In the genomic region with DNA sequence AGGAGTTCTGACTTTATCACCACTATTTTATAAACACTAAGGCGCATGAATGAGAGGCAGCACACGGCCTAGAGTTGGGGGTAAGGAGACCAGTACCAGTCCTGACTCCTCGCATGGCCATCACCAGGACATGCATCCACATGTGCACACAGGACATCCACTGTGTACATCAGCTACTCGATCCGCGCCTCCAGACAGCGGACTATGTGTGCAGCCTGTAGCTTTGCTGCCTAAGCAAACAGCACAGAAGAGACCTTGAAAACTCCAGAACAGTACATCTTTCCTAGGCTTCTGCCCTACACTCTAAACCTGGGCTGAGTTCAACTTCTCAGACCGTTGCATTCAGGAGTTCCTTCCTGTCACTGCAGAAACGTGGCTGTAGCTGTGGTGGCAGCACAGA, we compare ENCODE assay signal across 25 mouse cellular contexts.
DNase-seq lines count a peak whose midpoint lies in the region; ATAC-seq and TF ChIP-seq lines count a peak whose summit lies in the region.
"Had no signal": no experiment of that assay in that cellular context is flagged by ENCODE, and none has a peak within 500 bp of the region (broad histone marks: within the 10 kb centered on the region; RNA-seq: fewer than 3 reads in every experiment).

No protein-coding gene starts in this region.

- no peaks in the 10 kb centered on the region for H3K36me3 ChIP-seq in hindbrain, embryonic 11.5 days (ENCODE audit: control insufficient read depth, insufficient read depth, low read length)
- no peaks in the 10 kb centered on the region for H3K36me3 ChIP-seq in hindbrain, embryonic 16.5 days (ENCODE audit: control insufficient read depth, insufficient read depth, low read length)
- H3K36me3 ChIP-seq: embryonic facial prominence, embryonic 15.5 days; forebrain, embryonic 10.5 days; G1E; heart, embryonic 13.5 days; intestine, embryonic 15.5 days had no signal

- no peak for TF ChIP-seq CTCF in lung, adult 2 months (IDR thresholded peaks at IDR 0.05; ENCODE audit: insufficient read depth, low read length)

- intact Hi-C loops in gastrocnemius, postnatal 36 days (cut with DNase I) = no loop called here

- no peak overlapping the region for H3K9ac ChIP-seq in hindbrain, embryonic 11.5 days (ENCODE audit: low read depth, low read length)
- no peak overlapping the region for H3K9ac ChIP-seq in hindbrain, embryonic 16.5 days (ENCODE audit: low read depth, low read length)
- H3K9ac ChIP-seq: embryonic facial prominence, embryonic 15.5 days; heart, embryonic 13.5 days; intestine, embryonic 15.5 days had no signal

- H3K27ac ChIP-seq in hindbrain, embryonic 11.5 days (ENCODE audit: low read depth, low read length) = peak overlapping the region; percentile 87; the same call in 1 of the 2 replicates
- no peak overlapping the region for H3K27ac ChIP-seq in hindbrain, embryonic 16.5 days (ENCODE audit: low read depth, low read length)
- H3K27ac ChIP-seq: embryonic facial prominence, embryonic 15.5 days; forebrain, embryonic 10.5 days; gastrocnemius, adult 2 months; heart, adult 2 months; heart, embryonic 13.5 days; intestine, embryonic 15.5 days had no signal

- H3K4me2 ChIP-seq in hindbrain, embryonic 11.5 days (replicated peaks; ENCODE audit: low read depth, low read length) = no peak overlapping the region
- no peak overlapping the region for H3K4me2 ChIP-seq in hindbrain, embryonic 16.5 days (ENCODE audit: low read length)
- H3K4me2 ChIP-seq: embryonic facial prominence, embryonic 15.5 days; heart, embryonic 13.5 days; intestine, embryonic 15.5 days had no signal

- no peak for TF ChIP-seq POLR2A in lung, adult 2 months (IDR thresholded peaks at IDR 0.05; ENCODE audit: borderline replicate concordance, extremely low read depth, low read depth, low read length)

- H3K4me3 ChIP-seq in hindbrain, embryonic 11.5 days (ENCODE audit: low read depth, low read length) = no peak overlapping the region
- H3K4me3 ChIP-seq in hindbrain, embryonic 16.5 days (ENCODE audit: low read length) = no peak overlapping the region
- no peak overlapping the region for H3K4me3 ChIP-seq in lung, adult 2 months (replicated peaks; ENCODE audit: extremely low read depth, low read depth, low read length)
- H3K4me3 ChIP-seq: embryonic facial prominence, embryonic 15.5 days; erythroblast, embryonic 14.5 days; forebrain, embryonic 10.5 days; gastrocnemius, adult 2 months; heart, adult 2 months; heart, embryonic 13.5 days; intestine, embryonic 15.5 days had no signal

- no peak for DNase-seq in hindbrain, embryonic 11.5 days (ENCODE audit: low spot score)
- peak; percentile 23 for DNase-seq in lung, postnatal 36 days
- no peak for DNase-seq in lung, adult 2 months
- peak; percentile 36 for DNase-seq in testis, postnatal 10 days (ENCODE audit: low spot score)
- DNase-seq in testis, postnatal 14 days (ENCODE audit: low spot score) = no peak
- no peak for DNase-seq in gastrocnemius, postnatal 36 days
- DNase-seq: adrenal gland, adult 8-10 months; adrenal gland, postnatal 36 days; B cell, adult 2 months; cerebellum, adult 8-10 months; cerebellum, postnatal 14 days; embryo, embryonic 11 days; gastrocnemius, adult 2 months; gastrocnemius, postnatal 25 days; heart, adult 2 months; heart, postnatal 4 days had no signal

- H3K9me3 ChIP-seq in hindbrain, embryonic 11.5 days (ENCODE audit: control insufficient read depth, low read length) = no peaks in the 10 kb centered on the region
- H3K9me3 ChIP-seq in hindbrain, embryonic 16.5 days (ENCODE audit: control insufficient read depth, low read length) = no peaks in the 10 kb centered on the region
- H3K9me3 ChIP-seq: embryonic facial prominence, embryonic 15.5 days; forebrain, embryonic 10.5 days; G1E; heart, embryonic 13.5 days; intestine, embryonic 15.5 days had no signal

- H3K27me3 ChIP-seq in hindbrain, embryonic 11.5 days (ENCODE audit: control insufficient read depth, insufficient read depth, low read length) = no peaks in the 10 kb centered on the region
- H3K27me3 ChIP-seq in hindbrain, embryonic 16.5 days (replicated peaks; ENCODE audit: control insufficient read depth, insufficient read depth, low read length) = no peaks in the 10 kb centered on the region
- H3K27me3 ChIP-seq: embryonic facial prominence, embryonic 15.5 days; heart, embryonic 13.5 days; intestine, embryonic 15.5 days had no signal

- H3K4me1 ChIP-seq in hindbrain, embryonic 11.5 days (replicated peaks; ENCODE audit: control insufficient read depth, insufficient read depth, low read length) = peaks cover 16% of the 10 kb centered on the region
- peaks cover 33% of the 10 kb centered on the region for H3K4me1 ChIP-seq in hindbrain, embryonic 16.5 days (ENCODE audit: control insufficient read depth, insufficient read depth, low read depth, low read length)
- H3K4me1 ChIP-seq in lung, adult 2 months (ENCODE audit: control insufficient read depth, insufficient read depth, low read length) = peaks cover 9% of the 10 kb centered on the region

- 81% methylated on average over 9 of the region's 9 CpGs for WGBS in hindbrain, embryonic 11.5 days
- 81% methylated on average over 9 of the region's 9 CpGs for WGBS in hindbrain, embryonic 16.5 days
- WGBS in lung, adult 2 months = 61% methylated on average over 9 of the region's 9 CpGs

- no peak for ATAC-seq in hindbrain, embryonic 11.5 days (ENCODE audit: low FRiP score)
- no peak for ATAC-seq in hindbrain, embryonic 16.5 days
- ATAC-seq: CD4-positive, CD25-positive, alpha-beta regulatory T cell, adult 4 months; forebrain, embryonic 14.5 days; intestine, embryonic 15.5 days had no signal

Comparison
In these comparisons a context has a peak if more than half of its experiments do, and no peak if none do; other contexts are left out.
1. DNase-seq: peak in lung, postnatal 36 days (single experiment) and testis, postnatal 10 days (single experiment); none in hindbrain, embryonic 11.5 days (single experiment), lung, adult 2 months (single experiment), testis, postnatal 14 days (single experiment) and gastrocnemius, postnatal 36 days (0 of 2).